Mouse (Mus musculus): Measurements from ENCODE around the gene Etfb.

DNA sequence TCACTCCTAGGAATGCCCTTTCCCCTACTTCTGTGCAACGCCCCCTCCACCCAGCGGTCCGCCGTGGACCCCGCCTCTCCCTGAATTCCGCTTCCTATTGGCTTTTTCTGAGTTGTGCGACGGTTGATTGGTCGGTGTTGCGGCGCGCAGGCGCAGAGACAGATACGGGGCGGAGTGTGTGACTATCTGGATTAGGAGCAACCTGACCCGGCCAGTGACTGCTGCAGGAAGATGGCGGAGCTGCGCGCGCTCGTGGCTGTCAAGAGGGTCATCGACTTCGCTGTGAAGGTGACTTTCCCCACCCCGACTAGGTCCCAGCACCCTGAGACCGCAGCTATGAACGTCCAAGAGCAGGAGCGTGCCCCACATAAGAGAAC, at the start of gene Etfb, which contains the start of gene Gm45233:
- TF ChIP-seq POLR2A (IDR thresholded peaks at IDR 0.05; ENCODE audit: control insufficient read depth, extremely low read depth, insufficient read depth, low read length, poor library complexity), result peak; percentile 45; the same call in 1 of the 2 replicates
- TF ChIP-seq CTCF (IDR thresholded peaks at IDR 0.05; ENCODE audit: borderline replicate concordance, control insufficient read depth, extremely low read depth, insufficient read depth, low read length, poor library complexity), result no peak
